Mouse (Mus musculus) embryonic facial prominence, embryonic 15.5 days (tissue): Measurements from ENCODE around the gene Ifi206. TPM values are rescaled to one million over a fixed set of nuclear protein-coding genes. Genes with fewer than 3 reads are reported as not detected.

ENCODE experiments used
- ATAC-seq: fragments of 200-750 bp; cut with Nextera tagmentation; 2 replicates; pipeline ENCODE4 v1.8.0; 2017; ENCODE audit warnings: low read depth, moderate TSS enrichment; ENCODE audit not compliant: insufficient number of reproducible peaks, low FRiP score, low TSS enrichment
- H3K27ac ChIP-seq: fragments of 300-500 bp; sonication (generic); replicated peaks from 2 replicates; pipeline ENCODE4 v1.5.1; 2015; ENCODE audit warnings: mild to moderate bottlenecking, inconsistent platforms
- H3K27me3 ChIP-seq: fragments of 300-500 bp; sonication (generic); 2 replicates; pipeline ENCODE4 v1.6.1; 2015; ENCODE audit warnings: inconsistent platforms
- H3K36me3 ChIP-seq: fragments of 300-500 bp; sonication (generic); 2 replicates; pipeline ENCODE4 v1.6.1; 2015; ENCODE audit warnings: mild to moderate bottlenecking, inconsistent platforms
- H3K4me1 ChIP-seq: fragments of 300-500 bp; sonication (generic); 2 replicates; pipeline ENCODE4 v1.6.1; 2015; ENCODE audit warnings: inconsistent platforms
- H3K4me2 ChIP-seq: fragments of 300-500 bp; sonication (generic); replicated peaks from 2 replicates; pipeline ENCODE4 v1.6.1; 2015; ENCODE audit warnings: mild to moderate bottlenecking, inconsistent platforms
- H3K4me3 ChIP-seq: fragments of 300-500 bp; sonication (generic); replicated peaks from 2 replicates; pipeline ENCODE4 v1.5.1; 2015; ENCODE audit warnings: mild to moderate bottlenecking, inconsistent platforms
- H3K9ac ChIP-seq: fragments of 300-500 bp; sonication (generic); 2 replicates; pipeline ENCODE4 v1.6.1; 2015; ENCODE audit warnings: inconsistent platforms
- H3K9me3 ChIP-seq: fragments of 300-500 bp; sonication (generic); replicated peaks from 2 replicates; pipeline ENCODE4 v1.6.1; 2016; ENCODE audit warnings: inconsistent platforms
- WGBS: fragments of 180-500 bp; shearing (Covaris S2); methylation state at CpG from one replicate; pipeline ENCODE4 v1.1.7; 2015; 5-methylcytosine and 5-hydroxymethylcytosine counted together
- polyA plus RNA-seq: library from polyadenylated mRNA; unstranded; fragments of >200 nt; fragmentation: Nextera tagmentation; extraction: Ambion mirVana; gene quantifications from 2 replicates; pipeline ENCODE4 v1.2.1, GENCODE M21; 2015

The Ifi206 gene
- polyA plus RNA-seq, 1 experiment from 2014 or later, result 0.19 TPM

DNA sequence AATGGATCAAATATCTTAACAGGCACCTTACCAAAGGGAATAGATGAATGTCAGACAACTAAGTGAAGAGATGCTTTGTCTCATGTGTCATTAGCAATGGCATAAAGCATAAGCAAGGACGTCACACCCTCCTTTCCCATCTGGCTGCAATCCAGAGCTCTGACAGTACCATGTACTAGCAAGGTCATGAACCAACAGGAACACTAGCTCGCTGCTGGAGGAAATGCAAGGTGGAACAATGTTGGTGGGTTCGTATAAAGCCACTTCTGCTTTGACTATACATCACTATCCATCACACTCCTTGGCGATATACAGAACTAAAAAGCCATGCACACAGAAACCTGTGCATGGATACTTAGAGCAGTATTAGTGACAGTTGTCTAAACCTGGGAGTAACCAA, 43.8 kb downstream of the Ifi206 start:
- ATAC-seq, result no peak
- H3K9ac ChIP-seq, result no peak overlapping the region
- 64% methylated on average over 4 of the region's 4 CpGs for WGBS
- no peak overlapping the region for H3K4me3 ChIP-seq
- no peaks in the 10 kb centered on the region for H3K27me3 ChIP-seq
- no peaks in the 10 kb centered on the region for H3K9me3 ChIP-seq
- no peaks in the 10 kb centered on the region for H3K4me1 ChIP-seq
- H3K27ac ChIP-seq, result no peak overlapping the region
- H3K36me3 ChIP-seq, result no peaks in the 10 kb centered on the region
- H3K4me2 ChIP-seq, result no peak overlapping the region

DNA sequence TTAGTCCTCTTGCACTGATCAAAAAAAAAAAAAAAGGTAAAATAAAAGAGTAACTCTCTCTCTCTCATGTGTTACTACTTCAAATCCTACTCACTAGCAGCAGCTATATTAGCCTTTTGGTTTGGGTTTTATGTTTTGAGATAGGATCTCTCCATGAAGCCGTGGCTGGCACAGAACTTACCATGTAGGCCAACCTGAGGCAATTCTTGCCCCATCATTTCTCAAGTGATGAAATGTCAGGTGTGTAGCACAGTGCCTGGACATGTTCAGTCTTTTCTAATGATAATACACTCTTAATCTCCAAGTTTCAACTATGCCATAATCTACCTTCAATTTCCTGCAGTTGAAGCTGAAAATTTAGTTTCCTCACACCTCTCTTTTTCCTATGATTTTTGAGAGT, 47.8 kb downstream of the Ifi206 start:
- 54% methylated on average over 1 of the region's 1 CpGs for WGBS
- Histone ChIP-seq H3K9me3 (no peaks in the 10 kb centered on the region), H3K9ac (no peak overlapping the region), H3K27ac (no peak overlapping the region), H3K36me3 (no peaks in the 10 kb centered on the region), H3K4me2 (no peak overlapping the region), H3K27me3 (no peaks in the 10 kb centered on the region), H3K4me3 (no peak overlapping the region), H3K4me1 (no peaks in the 10 kb centered on the region)
- ATAC-seq, result no peak

DNA sequence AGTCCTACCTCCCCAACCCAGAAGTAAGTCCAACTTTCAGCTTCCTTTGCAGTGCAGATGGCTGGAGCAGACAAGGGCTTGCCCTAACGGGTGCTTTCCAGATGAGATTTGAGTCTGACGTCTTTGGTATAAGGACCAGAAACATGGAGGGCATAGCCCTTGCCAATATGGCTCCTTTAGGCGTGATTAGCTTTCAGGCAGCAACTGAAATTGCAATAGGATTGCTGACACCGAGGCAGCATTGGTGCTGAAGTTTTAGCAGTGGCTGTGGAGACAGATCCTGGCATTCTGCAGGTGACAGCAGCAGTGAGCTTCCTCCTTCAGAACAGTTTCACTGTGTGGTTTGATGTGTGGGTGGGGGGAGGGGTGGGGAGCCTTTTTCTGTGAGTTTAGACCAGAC, 49.6 kb downstream of the Ifi206 start:
- 66% methylated on average over 4 of the region's 4 CpGs for WGBS
- H3K9me3 ChIP-seq, result no peaks in the 10 kb centered on the region
- H3K27me3 ChIP-seq, result no peaks in the 10 kb centered on the region
- no peaks in the 10 kb centered on the region for H3K36me3 ChIP-seq
- no peak overlapping the region for H3K4me2 ChIP-seq
- no peak overlapping the region for H3K4me3 ChIP-seq
- no peaks in the 10 kb centered on the region for H3K4me1 ChIP-seq
- ATAC-seq, result no peak
- H3K9ac ChIP-seq, result no peak overlapping the region
- no peak overlapping the region for H3K27ac ChIP-seq

DNA sequence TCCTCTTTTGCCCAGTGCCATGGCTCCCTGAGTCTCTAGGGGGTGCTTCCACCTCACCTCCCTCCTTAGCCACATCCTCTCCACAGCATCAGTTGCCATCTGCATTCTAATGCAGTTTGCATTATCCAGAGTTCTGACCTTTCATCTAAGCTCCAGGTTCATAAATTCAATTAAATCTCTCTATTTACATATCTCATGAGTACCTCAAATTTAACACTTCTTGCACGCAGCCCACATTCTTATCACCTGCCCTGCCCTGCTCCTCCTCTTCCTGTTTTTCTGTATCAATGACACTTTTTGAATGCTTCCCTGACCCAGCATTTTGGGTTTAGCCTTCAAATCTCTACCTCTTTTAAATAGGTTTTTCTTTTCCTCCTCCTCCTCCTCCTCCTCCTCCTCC, 50.2 kb downstream of the Ifi206 start:
- H3K36me3 ChIP-seq, result no peaks in the 10 kb centered on the region
- H3K9ac ChIP-seq, result no peak overlapping the region
- H3K27me3 ChIP-seq, result no peaks in the 10 kb centered on the region
- WGBS, result 78% methylated on average over 1 of the region's 1 CpGs
- no peak overlapping the region for H3K4me2 ChIP-seq
- no peak overlapping the region for H3K4me3 ChIP-seq
- no peaks in the 10 kb centered on the region for H3K9me3 ChIP-seq
- no peaks in the 10 kb centered on the region for H3K4me1 ChIP-seq
- no peak overlapping the region for H3K27ac ChIP-seq
- no peak for ATAC-seq

DNA sequence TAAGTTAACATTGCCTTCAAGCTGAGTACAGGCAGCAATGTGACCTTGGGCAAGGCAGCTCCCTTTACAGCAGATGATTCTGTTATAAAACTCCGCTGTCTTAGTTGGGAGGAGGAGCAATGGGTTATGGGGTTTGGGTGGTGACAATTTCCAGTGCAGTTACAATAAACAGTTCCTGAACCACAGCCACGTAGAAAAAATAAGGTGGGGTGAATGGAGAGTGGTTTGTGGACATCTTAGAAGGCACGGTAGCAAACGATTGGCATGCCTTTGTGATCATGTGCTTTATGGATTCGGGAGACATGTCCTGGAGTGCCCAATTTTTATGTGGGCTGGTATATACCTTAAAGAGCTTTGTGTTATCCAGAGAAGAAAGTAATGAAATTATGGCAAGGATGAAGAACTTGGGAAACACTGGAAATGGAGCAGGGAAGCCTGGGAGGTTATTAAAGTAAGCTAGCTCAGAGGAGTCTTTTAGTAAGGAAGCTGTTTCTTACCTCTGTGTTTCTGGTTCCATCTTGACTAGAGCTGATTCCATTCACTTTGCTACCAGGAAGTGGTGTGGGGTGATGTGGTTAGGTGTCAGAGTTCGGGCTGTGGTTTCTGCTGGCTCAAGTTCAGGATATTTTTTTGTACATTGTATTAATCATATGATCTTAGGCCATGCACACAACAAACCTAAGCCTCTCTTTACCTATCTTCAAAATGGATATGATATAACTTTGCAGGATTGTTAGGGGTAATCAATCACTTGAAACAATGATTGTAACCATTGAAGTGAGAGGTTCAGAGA, 53.5 kb downstream of the Ifi206 start:
- Histone ChIP-seq H3K4me2 (no peak overlapping the region), H3K9ac (no peak overlapping the region), H3K4me3 (no peak overlapping the region), H3K27me3 (no peaks in the 10 kb centered on the region), H3K9me3 (no peaks in the 10 kb centered on the region), H3K36me3 (no peaks in the 10 kb centered on the region), H3K4me1 (no peaks in the 10 kb centered on the region), H3K27ac (no peak overlapping the region)
- WGBS, result 67% methylated on average over 6 of the region's 6 CpGs
- ATAC-seq, result no peak

DNA sequence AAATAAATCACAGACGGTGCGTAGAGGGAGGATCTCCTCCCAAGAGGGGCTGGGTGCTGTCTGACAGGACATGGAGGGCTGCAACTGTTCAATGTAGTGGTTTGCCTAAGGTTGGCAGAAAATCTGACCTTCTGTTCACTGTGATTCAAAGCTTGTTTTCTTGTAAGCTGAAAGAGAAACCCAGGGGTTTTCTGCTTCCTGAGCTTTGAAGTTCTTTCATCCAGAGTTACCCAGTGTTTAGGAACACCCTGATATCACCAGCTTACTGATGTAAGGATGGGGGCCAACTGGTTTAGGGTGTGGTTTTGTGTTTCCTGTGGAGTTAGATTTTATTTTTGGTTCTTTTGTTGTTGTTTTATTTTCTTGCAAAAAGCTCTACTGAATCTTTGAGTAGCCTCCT, 58.4 kb downstream of the Ifi206 start:
- ATAC-seq, result no peak
- Histone ChIP-seq H3K27me3 (no peaks in the 10 kb centered on the region), H3K4me3 (no peak overlapping the region), H3K9ac (no peak overlapping the region), H3K27ac (no peak overlapping the region), H3K4me1 (no peaks in the 10 kb centered on the region), H3K4me2 (no peak overlapping the region), H3K9me3 (no peaks in the 10 kb centered on the region), H3K36me3 (no peaks in the 10 kb centered on the region)
- WGBS, result 86% methylated on average over 2 of the region's 2 CpGs

DNA sequence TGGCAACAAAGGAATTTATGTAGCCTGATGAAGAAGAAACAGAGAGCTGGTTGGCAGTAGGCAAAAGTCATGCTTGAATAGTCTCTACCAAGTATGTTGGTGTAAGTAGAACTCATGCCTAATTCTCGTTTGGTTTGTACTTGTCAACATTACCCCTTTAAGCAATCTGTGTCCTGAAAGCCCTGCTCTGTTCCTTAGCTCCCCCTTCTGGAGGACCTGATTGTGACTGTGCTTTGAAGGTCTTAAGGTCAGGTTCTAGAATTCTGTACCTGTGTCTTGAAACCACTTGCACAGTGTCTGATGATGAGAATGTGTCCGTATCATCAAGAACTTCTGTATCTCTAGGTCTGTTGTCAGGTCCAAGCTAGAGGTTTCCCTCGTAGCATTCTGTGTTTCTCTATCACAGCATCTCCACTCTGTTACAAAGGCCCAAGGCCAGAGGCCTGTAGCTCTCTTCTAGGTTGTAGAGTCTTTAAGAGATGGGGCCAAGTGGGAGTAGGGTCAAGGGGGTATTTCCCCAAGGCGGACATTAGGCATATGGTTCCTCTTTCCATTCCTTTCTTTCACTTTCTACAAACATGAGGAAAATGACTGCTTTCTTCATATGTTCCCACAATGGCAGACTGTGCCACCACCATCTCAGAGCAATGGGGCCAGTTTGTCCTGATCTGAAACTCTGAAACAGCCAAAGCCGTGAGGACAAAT, 60.7 kb downstream of the Ifi206 start:
- Histone ChIP-seq H3K4me1 (peaks cover 8% of the 10 kb centered on the region), H3K4me3 (no peak overlapping the region), H3K27me3 (no peaks in the 10 kb centered on the region), H3K36me3 (no peaks in the 10 kb centered on the region), H3K4me2 (no peak overlapping the region), H3K27ac (no peak overlapping the region), H3K9ac (no peak overlapping the region), H3K9me3 (no peaks in the 10 kb centered on the region)
- ATAC-seq, result no peak
- 79% methylated on average over 5 of the region's 5 CpGs for WGBS

DNA sequence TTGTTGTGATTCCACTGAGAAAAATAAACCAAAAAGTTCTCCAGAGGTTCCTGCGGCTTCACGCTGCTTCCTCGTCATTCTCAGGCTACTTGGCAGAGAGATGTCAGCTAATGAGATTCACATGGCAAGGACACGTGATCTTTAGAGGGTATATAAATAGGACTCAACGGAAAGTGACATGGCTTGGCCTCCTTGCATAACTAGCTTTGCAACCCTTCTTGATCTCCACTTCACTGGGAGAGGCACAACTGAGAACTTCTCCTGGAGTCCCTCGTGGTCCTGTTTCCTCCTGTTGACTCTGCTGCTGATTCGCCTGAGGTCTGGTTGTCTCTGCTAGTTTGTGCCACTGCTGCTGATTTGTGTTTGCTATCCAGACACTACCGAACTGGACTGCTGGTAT, 63.5 kb downstream of the Ifi206 start:
- ATAC-seq, result no peak; the same call in 1 of the 2 replicates
- Histone ChIP-seq H3K9me3 (no peaks in the 10 kb centered on the region), H3K27me3 (no peaks in the 10 kb centered on the region), H3K36me3 (no peaks in the 10 kb centered on the region), H3K4me2 (no peak overlapping the region), H3K4me3 (no peak overlapping the region), H3K9ac (no peak overlapping the region), H3K27ac (no peak overlapping the region), H3K4me1 (peaks cover 8% of the 10 kb centered on the region)
- WGBS, result 50% methylated on average over 8 of the region's 8 CpGs

DNA sequence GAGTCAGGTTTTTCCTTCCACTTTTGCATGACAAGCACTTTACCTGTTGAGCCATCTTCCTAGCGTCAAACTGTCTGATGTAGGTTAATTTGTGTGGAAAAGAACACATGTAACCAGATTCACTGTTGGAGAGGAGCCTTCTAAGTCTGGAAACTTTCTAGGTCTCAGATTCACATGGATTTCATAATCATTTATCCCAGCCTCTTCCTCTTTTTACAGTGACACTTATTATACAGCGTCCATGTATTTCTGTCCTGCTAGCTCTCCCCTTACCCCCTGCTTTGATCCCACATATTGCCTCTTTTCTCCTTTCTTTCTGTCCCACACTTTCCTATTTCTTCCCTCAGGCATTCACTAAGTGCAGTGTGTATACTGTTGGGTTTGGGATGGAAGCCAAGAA, 64.5 kb downstream of the Ifi206 start:
- H3K4me2 ChIP-seq, result no peak overlapping the region
- no peak for ATAC-seq
- no peaks in the 10 kb centered on the region for H3K27me3 ChIP-seq
- no peak overlapping the region for H3K9ac ChIP-seq
- 33% methylated on average over 2 of the region's 2 CpGs for WGBS
- no peaks in the 10 kb centered on the region for H3K36me3 ChIP-seq
- H3K4me1 ChIP-seq, result peaks cover 8% of the 10 kb centered on the region
- H3K27ac ChIP-seq, result no peak overlapping the region
- no peak overlapping the region for H3K4me3 ChIP-seq
- no peaks in the 10 kb centered on the region for H3K9me3 ChIP-seq

DNA sequence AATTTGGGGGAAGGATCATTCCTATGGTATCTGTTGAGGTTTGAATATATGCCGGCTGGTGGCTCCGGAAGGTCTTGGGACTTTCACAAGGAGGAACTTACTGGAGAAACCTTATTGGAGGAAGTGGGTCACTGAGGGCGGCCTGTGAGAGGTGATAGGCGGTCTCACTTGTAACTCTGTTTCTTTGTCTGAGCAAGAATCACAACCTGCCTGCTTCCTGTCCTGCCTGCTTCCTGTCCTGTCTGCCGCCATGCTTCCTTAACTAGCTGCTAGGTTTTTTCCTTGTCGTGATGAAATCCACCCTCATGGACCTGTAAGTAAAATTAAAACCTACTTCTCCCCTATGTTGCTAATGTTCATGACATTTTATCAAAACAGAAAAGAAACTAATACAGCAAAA, 70.5 kb downstream of the Ifi206 start:
- Histone ChIP-seq H3K4me2 (no peak overlapping the region), H3K4me3 (no peak overlapping the region), H3K27me3 (no peaks in the 10 kb centered on the region), H3K9me3 (no peaks in the 10 kb centered on the region), H3K9ac (no peak overlapping the region), H3K36me3 (no peaks in the 10 kb centered on the region), H3K4me1 (no peaks in the 10 kb centered on the region), H3K27ac (no peak overlapping the region)
- 77% methylated on average over 6 of the region's 6 CpGs for WGBS
- ATAC-seq, result no peak

DNA sequence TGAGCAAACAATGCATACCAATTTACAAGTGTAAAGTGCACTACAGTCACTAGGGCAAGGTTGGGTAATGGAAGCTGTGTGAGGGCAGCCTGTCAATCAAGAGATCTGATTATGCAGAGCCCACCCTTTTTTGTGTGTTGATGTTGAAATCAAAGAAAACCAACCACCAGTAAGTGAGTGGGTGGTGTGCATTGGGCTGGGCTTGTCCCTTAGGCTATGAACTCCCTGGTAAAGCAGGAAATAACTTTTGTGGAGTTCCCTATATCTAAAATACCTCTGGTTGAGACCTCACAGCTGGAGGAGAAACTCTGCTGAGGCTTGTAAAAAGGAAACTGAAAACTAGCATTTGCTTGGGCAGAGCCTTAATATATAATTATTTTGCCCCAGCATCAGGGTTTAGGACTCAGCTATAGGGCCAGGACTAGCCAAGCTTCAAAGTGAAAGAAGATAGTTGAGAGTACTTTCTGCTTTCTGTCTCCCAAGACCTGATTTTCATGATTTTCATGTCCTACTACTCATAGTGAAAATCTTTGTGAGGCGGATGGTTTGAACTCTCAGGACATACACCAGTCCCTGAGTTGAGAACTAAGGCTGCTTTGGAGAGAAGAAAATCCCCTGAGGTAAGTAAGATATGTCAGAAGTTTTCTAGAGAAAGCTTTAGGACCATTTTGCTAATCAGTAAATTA, 71.8 kb downstream of the Ifi206 start:
- no peaks in the 10 kb centered on the region for H3K27me3 ChIP-seq
- no peak overlapping the region for H3K9ac ChIP-seq
- no peak overlapping the region for H3K4me3 ChIP-seq
- H3K4me2 ChIP-seq, result no peak overlapping the region
- no peaks in the 10 kb centered on the region for H3K9me3 ChIP-seq
- H3K27ac ChIP-seq, result 0 out of 2 replicates have a peak overlapping the region, but pooled peaks have one; percentile 22
- H3K4me1 ChIP-seq, result no peaks in the 10 kb centered on the region
- ATAC-seq, result no peak
- WGBS, result 75% methylated on average over 1 of the region's 1 CpGs
- no peaks in the 10 kb centered on the region for H3K36me3 ChIP-seq
